Mouse (Mus musculus) limb, embryonic 15.5 days (tissue): ENCODE results near the gene Tceanc2. TPM values are rescaled to one million over a fixed set of nuclear protein-coding genes. Genes with fewer than 3 reads are reported as not detected.

Experiments used
- ATAC-seq: fragments of 200-750 bp; cut with Nextera tagmentation; 2 replicates; pipeline ENCODE4 v1.8.0; 2017; ENCODE audit warnings: low read depth, moderate TSS enrichment; ENCODE audit not compliant: insufficient number of reproducible peaks, low FRiP score, low TSS enrichment
- H3K27ac ChIP-seq: fragments of 300-500 bp; sonication (generic); 2 replicates; pipeline ENCODE4 v1.5.1; 2015; ENCODE audit warnings: moderate library complexity, mild to moderate bottlenecking, inconsistent platforms
- H3K27me3 ChIP-seq: fragments of 300-500 bp; sonication (generic); 2 replicates; pipeline ENCODE4 v1.6.1; 2015; ENCODE audit warnings: inconsistent platforms
- H3K36me3 ChIP-seq: fragments of 300-500 bp; sonication (generic); 2 replicates; pipeline ENCODE4 v1.6.1; 2015; ENCODE audit warnings: inconsistent platforms
- H3K4me1 ChIP-seq: fragments of 300-500 bp; sonication (generic); 2 replicates; pipeline ENCODE4 v1.6.1; 2015; ENCODE audit warnings: inconsistent platforms
- H3K4me2 ChIP-seq: fragments of 300-500 bp; sonication (generic); 2 replicates; pipeline ENCODE4 v1.6.1; 2015; ENCODE audit warnings: mild to moderate bottlenecking, inconsistent platforms
- H3K4me3 ChIP-seq: fragments of 300-500 bp; sonication (generic); 2 replicates; pipeline ENCODE4 v1.5.1; 2015; ENCODE audit warnings: mild to moderate bottlenecking, inconsistent platforms
- H3K9ac ChIP-seq: fragments of 300-500 bp; sonication (generic); 2 replicates; pipeline ENCODE4 v1.6.1; 2015; ENCODE audit warnings: inconsistent platforms
- H3K9me3 ChIP-seq: fragments of 300-500 bp; sonication (generic); 2 replicates; pipeline ENCODE4 v1.6.1; 2016; ENCODE audit warnings: inconsistent platforms
- WGBS: fragments of 180-500 bp; shearing (Covaris S2); methylation state at CpG from one replicate; pipeline ENCODE4 v1.1.7; 2015; 5-methylcytosine and 5-hydroxymethylcytosine counted together
- polyA plus RNA-seq: library from polyadenylated mRNA; unstranded; fragments of >200 nt; fragmentation: Nextera tagmentation; extraction: Ambion mirVana; gene quantifications from 2 replicates; pipeline ENCODE4 v1.2.1, GENCODE M21; 2015

Gene Tceanc2
- polyA plus RNA-seq, 1 experiment from 2014 or later = 53.4 TPM

GRCm38 (mm10) chr4:107138948-107139835, 39.7 kb downstream of the Tceanc2 start:
- Histone ChIP-seq H3K27me3 (no peaks in the 10 kb centered on the region), H3K36me3 (peaks cover 21% of the 10 kb centered on the region), H3K4me2 (no peak overlapping the region), H3K4me3 (no peak overlapping the region), H3K9ac (no peak overlapping the region), H3K4me1 (peaks cover 14% of the 10 kb centered on the region), H3K27ac (no peak overlapping the region), H3K9me3 (no peaks in the 10 kb centered on the region)
- ATAC-seq = no peak
- WGBS = 50% methylated on average over 37 of the region's 37 CpGs

- peaks cover 8% of the 10 kb centered on the region for H3K36me3 ChIP-seq
These were observed 42.4 kb downstream of the Tceanc2 start for GRCm38 (mm10) chr4:107136531-107136930.

GRCm38 (mm10) chr4:107135663-107136062, 43.3 kb downstream of the Tceanc2 start:
- Histone ChIP-seq H3K4me3 (no peak overlapping the region), H3K4me2 (no peak overlapping the region), H3K36me3 (peaks cover 8% of the 10 kb centered on the region), H3K4me1 (peaks cover 14% of the 10 kb centered on the region), H3K27ac (no peak overlapping the region), H3K27me3 (no peaks in the 10 kb centered on the region), H3K9ac (no peak overlapping the region), H3K9me3 (no peaks in the 10 kb centered on the region)
- no peak for ATAC-seq
- WGBS = 54% methylated on average over 5 of the region's 5 CpGs

More at GRCm38 (mm10) chr4:107136531-107136930, 42.4 kb downstream of the Tceanc2 start:
- H3K9ac ChIP-seq = no peak overlapping the region
- peaks cover 14% of the 10 kb centered on the region for H3K4me1 ChIP-seq
- no peaks in the 10 kb centered on the region for H3K9me3 ChIP-seq
- WGBS = 49% methylated on average over 3 of the region's 3 CpGs
- H3K4me2 ChIP-seq = no peak overlapping the region
- ATAC-seq = no peak
- H3K27ac ChIP-seq = no peak overlapping the region
- H3K27me3 ChIP-seq = no peaks in the 10 kb centered on the region
- no peak overlapping the region for H3K4me3 ChIP-seq

GRCm38 (mm10) chr4:107134891-107135290, 44.0 kb downstream of the Tceanc2 start:
- Histone ChIP-seq H3K27me3 (no peaks in the 10 kb centered on the region), H3K36me3 (peaks cover 8% of the 10 kb centered on the region), H3K4me1 (peaks cover 10% of the 10 kb centered on the region), H3K4me2 (no peak overlapping the region), H3K9me3 (no peaks in the 10 kb centered on the region), H3K4me3 (no peak overlapping the region), H3K27ac (no peak overlapping the region), H3K9ac (no peak overlapping the region)
- 80% methylated on average over 3 of the region's 3 CpGs for WGBS
- no peak for ATAC-seq

GRCm38 (mm10) chr4:107130534-107130933, 48.4 kb downstream of the Tceanc2 start:
- Histone ChIP-seq H3K9ac (no peak overlapping the region), H3K27ac (no peak overlapping the region), H3K4me1 (peaks cover 4% of the 10 kb centered on the region), H3K4me3 (no peak overlapping the region), H3K27me3 (no peaks in the 10 kb centered on the region), H3K36me3 (no peaks in the 10 kb centered on the region), H3K4me2 (no peak overlapping the region), H3K9me3 (no peaks in the 10 kb centered on the region)
- ATAC-seq = no peak
- WGBS = 28% methylated on average over 9 of the region's 9 CpGs

GRCm38 (mm10) chr4:107129373-107129772, 49.5 kb downstream of the Tceanc2 start:
- Histone ChIP-seq H3K4me3 (no peak overlapping the region), H3K36me3 (no peaks in the 10 kb centered on the region), H3K9ac (no peak overlapping the region), H3K27me3 (no peaks in the 10 kb centered on the region), H3K4me2 (no peak overlapping the region), H3K9me3 (no peaks in the 10 kb centered on the region), H3K4me1 (peaks cover 9% of the 10 kb centered on the region), H3K27ac (no peak overlapping the region)
- ATAC-seq = no peak
- WGBS = 80% methylated on average over 8 of the region's 8 CpGs

GRCm38 (mm10) chr4:107127901-107128669, 50.8 kb downstream of the Tceanc2 start:
- no peaks in the 10 kb centered on the region for H3K9me3 ChIP-seq
- no peak overlapping the region for H3K9ac ChIP-seq
- peaks cover 13% of the 10 kb centered on the region for H3K4me1 ChIP-seq
- no peaks in the 10 kb centered on the region for H3K27me3 ChIP-seq
- ATAC-seq = no peak
- H3K4me3 ChIP-seq = no peak overlapping the region
- WGBS = 36% methylated on average over 13 of the region's 13 CpGs
- H3K4me2 ChIP-seq = no peak overlapping the region
- no peaks in the 10 kb centered on the region for H3K36me3 ChIP-seq
- no peak overlapping the region for H3K27ac ChIP-seq

GRCm38 (mm10) chr4:107126891-107127524, 51.9 kb downstream of the Tceanc2 start:
- Histone ChIP-seq H3K4me3 (no peak overlapping the region), H3K36me3 (no peaks in the 10 kb centered on the region), H3K9ac (no peak overlapping the region), H3K27ac (no peak overlapping the region), H3K9me3 (no peaks in the 10 kb centered on the region), H3K27me3 (no peaks in the 10 kb centered on the region), H3K4me1 (peaks cover 13% of the 10 kb centered on the region), H3K4me2 (no peak overlapping the region)
- 35% methylated on average over 13 of the region's 13 CpGs for WGBS
- no peak for ATAC-seq

- no peaks in the 10 kb centered on the region for H3K36me3 ChIP-seq
- no peaks in the 10 kb centered on the region for H3K27me3 ChIP-seq
- H3K9me3 ChIP-seq = no peaks in the 10 kb centered on the region
- 58% methylated on average over 10 of the region's 10 CpGs for WGBS
- peaks cover 17% of the 10 kb centered on the region for H3K4me1 ChIP-seq
- ATAC-seq = no peak
- no peak overlapping the region for H3K27ac ChIP-seq
- no peak overlapping the region for H3K4me3 ChIP-seq
- no peak overlapping the region for H3K9ac ChIP-seq
- no peak overlapping the region for H3K4me2 ChIP-seq
These were observed 52.5 kb downstream of the Tceanc2 start for GRCm38 (mm10) chr4:107126389-107126788.

GRCm38 (mm10) chr4:107125101-107125500, 53.8 kb downstream of the Tceanc2 start:
- no peak for ATAC-seq
- 54% methylated on average over 5 of the region's 5 CpGs for WGBS
- no peak overlapping the region for H3K4me3 ChIP-seq
- H3K36me3 ChIP-seq = no peaks in the 10 kb centered on the region
- no peak overlapping the region for H3K9ac ChIP-seq
- H3K9me3 ChIP-seq = no peaks in the 10 kb centered on the region
- H3K27ac ChIP-seq = no peak overlapping the region
- H3K4me1 ChIP-seq = peaks cover 21% of the 10 kb centered on the region
- no peak overlapping the region for H3K4me2 ChIP-seq
- no peaks in the 10 kb centered on the region for H3K27me3 ChIP-seq

- H3K36me3 ChIP-seq = no peaks in the 10 kb centered on the region
- H3K27ac ChIP-seq = no peak overlapping the region; the same call in 1 of the 2 replicates
- no peaks in the 10 kb centered on the region for H3K27me3 ChIP-seq
- H3K4me2 ChIP-seq = no peak overlapping the region
- WGBS = 34% methylated on average over 7 of the region's 7 CpGs
- no peaks in the 10 kb centered on the region for H3K9me3 ChIP-seq
- peaks cover 21% of the 10 kb centered on the region for H3K4me1 ChIP-seq
- H3K4me3 ChIP-seq = no peak overlapping the region
- no peak for ATAC-seq
- no peak overlapping the region for H3K9ac ChIP-seq
These were observed 54.5 kb downstream of the Tceanc2 start for GRCm38 (mm10) chr4:107124376-107124775.
